Mouse (Mus musculus): Measurements from ENCODE around the gene Gnas. TPM values are rescaled to one million over a fixed set of nuclear protein-coding genes. Genes with fewer than 3 reads are reported as not detected.

The Gnas gene
- polyA plus RNA-seq, 1 experiment from 2014 or later, result 565 TPM

MicroRNAs encoded within 50 kb of the gene (microRNA counts, 519-probe panel; counts per million panel counts)
- microRNA mmu-miR-296-3p (582 counts per million, percentile 70 among the panel's probes with 10 or more counts), microRNA mmu-miR-296-5p (4,378 counts per million, percentile 81 among the panel's probes with 10 or more counts), microRNA mmu-miR-298 (582 counts per million, percentile 70 among the panel's probes with 10 or more counts)

Small RNA genes within 50 kb of the gene (microRNA-seq; reads per million reads assigned to microRNA genes)
- gene Gm27591, result not detected
- 5,243 reads per million, percentile 89 among the genes with 10 or more reads in this experiment for gene Mir296
- gene Mir298, result 4,366 reads per million, percentile 87 among the genes with 10 or more reads in this experiment

Other genes with a start within 250 kb of the Gnas start
- gene Stx16, start 208.0 kb upstream of the Gnas start, polyA plus RNA-seq (2016; fragmentation: Nextera tagmentation; extraction: Ambion mirVana), result 4.5 and 4.9 TPM in 2 replicates
- 43.6 and 44.5 TPM in 2 replicates for gene Npepl1, start 174.0 kb upstream of the Gnas start, polyA plus RNA-seq (2016; fragmentation: Nextera tagmentation; extraction: Ambion mirVana)
- 23.2 and 33.5 TPM in 2 replicates for gene Gm20721, start 62.4 kb downstream of the Gnas start, polyA plus RNA-seq (2016; fragmentation: Nextera tagmentation; extraction: Ambion mirVana)
- gene Nelfcd, start 131.5 kb downstream of the Gnas start, polyA plus RNA-seq (2016; fragmentation: Nextera tagmentation; extraction: Ambion mirVana), result 99.2 and 100 TPM in 2 replicates
- 102 and 111 TPM in 2 replicates for gene Ctsz, start 154.7 kb downstream of the Gnas start, polyA plus RNA-seq (2016; fragmentation: Nextera tagmentation; extraction: Ambion mirVana)
- 48.2 and 55.7 TPM in 2 replicates for gene Tubb1, start 166.4 kb downstream of the Gnas start, polyA plus RNA-seq (2016; fragmentation: Nextera tagmentation; extraction: Ambion mirVana)
- 514 and 545 TPM in 2 replicates for gene Atp5e, start 179.8 kb downstream of the Gnas start, polyA plus RNA-seq (2016; fragmentation: Nextera tagmentation; extraction: Ambion mirVana)
- gene Prelid3b, start 188.8 kb downstream of the Gnas start, polyA plus RNA-seq (2016; fragmentation: Nextera tagmentation; extraction: Ambion mirVana), result 113 and 115 TPM in 2 replicates

Measured in liver, embryonic 12.5 days (tissue).